Mouse (Mus musculus) stomach, embryonic 14.5 days (tissue): ENCODE measurements around the gene Lrig2. TPM values are rescaled to one million over a fixed set of nuclear protein-coding genes. Genes with fewer than 3 reads are reported as not detected.
"Not testable (repeated sequence)": the region's sequence is repeated elsewhere in the genome, so short reads cannot be mapped to it uniquely, and the experiment has no call there.

Source experiments
- ATAC-seq: fragments of 200-750 bp; cut with Nextera tagmentation; 2 replicates; pipeline ENCODE4 v1.8.0; 2017; ENCODE audit warnings: low read depth, moderate TSS enrichment; ENCODE audit not compliant: insufficient number of reproducible peaks, insufficient read depth, low FRiP score
- H3K27ac ChIP-seq: fragments of 300-500 bp; sonication (generic); 2 replicates; pipeline ENCODE4 v1.5.1; 2014; ENCODE audit warnings: mild to moderate bottlenecking, low read length, moderate library complexity, mixed read lengths
- H3K27me3 ChIP-seq: fragments of 300-500 bp; sonication (generic); 2 replicates; pipeline ENCODE4 v1.6.1; 2014; ENCODE audit warnings: low read length, control low read depth, mixed read lengths; ENCODE audit not compliant: control insufficient read depth, insufficient read depth
- H3K36me3 ChIP-seq: fragments of 300-500 bp; sonication (generic); 2 replicates; pipeline ENCODE4 v1.6.1; 2014; ENCODE audit warnings: mild to moderate bottlenecking, control low read depth, low read length, moderate library complexity, mixed read lengths; ENCODE audit not compliant: control insufficient read depth, insufficient read depth
- H3K4me1 ChIP-seq: fragments of 300-500 bp; sonication (generic); 2 replicates; pipeline ENCODE4 v1.6.1; 2014; ENCODE audit warnings: low read length, control low read depth, mixed read lengths; ENCODE audit not compliant: control insufficient read depth, insufficient read depth
- H3K4me2 ChIP-seq: fragments of 300-500 bp; sonication (generic); replicated peaks from 2 replicates; pipeline ENCODE4 v1.6.1; 2014; ENCODE audit warnings: low read depth, low read length, control low read depth
- H3K4me3 ChIP-seq: fragments of 300-500 bp; sonication (generic); 2 replicates; pipeline ENCODE4 v1.5.1; 2014; ENCODE audit warnings: low read depth, low read length, control low read depth
- H3K9ac ChIP-seq: fragments of 300-500 bp; sonication (generic); replicated peaks from 2 replicates; pipeline ENCODE4 v1.6.1; 2014; ENCODE audit warnings: low read depth, mild to moderate bottlenecking, control low read depth, low read length, moderate library complexity, mixed read lengths
- H3K9me3 ChIP-seq: fragments of 300-500 bp; sonication (generic); 2 replicates; pipeline ENCODE4 v1.6.1; 2016; ENCODE audit warnings: low read depth, low read length, control low read depth; ENCODE audit not compliant: control insufficient read depth
- WGBS: fragments of 180-500 bp; shearing (Covaris S2); extraction: QIAGEN DNeasy Blood & Tissue Kit; methylation state at CpG from one replicate; pipeline ENCODE4 v1.1.7; 2014; 5-methylcytosine and 5-hydroxymethylcytosine counted together
- polyA plus RNA-seq: library from polyadenylated mRNA; unstranded; fragments of >200 nt; fragmentation: Nextera tagmentation; extraction: Ambion mirVana; gene quantifications from 2 replicates; pipeline ENCODE4 v1.2.1, GENCODE M21; 2014

The Lrig2 gene
- polyA plus RNA-seq, 1 experiment from 2014 or later, result 25.7 TPM

- WGBS, result 2% methylated on average over 9 of the region's 9 CpGs
- Histone ChIP-seq H3K9ac (no peak overlapping the region), H3K36me3 (no peaks in the 10 kb centered on the region), H3K27me3 (no peaks in the 10 kb centered on the region), H3K4me1 (0 out of 2 replicates have a peak, but pooled peaks cover 6% of the 10 kb centered on the region), H3K9me3 (no peaks in the 10 kb centered on the region), H3K4me2 (peak overlapping the region; percentile 42), H3K27ac (no peak overlapping the region), H3K4me3 (peak overlapping the region; percentile 15; the same call in 1 of the 2 replicates)
- ATAC-seq, result no peak
These were observed 77.4 kb downstream of the Lrig2 start for GRCm38 (mm10) chr3:104434246-104434696.

DNA sequence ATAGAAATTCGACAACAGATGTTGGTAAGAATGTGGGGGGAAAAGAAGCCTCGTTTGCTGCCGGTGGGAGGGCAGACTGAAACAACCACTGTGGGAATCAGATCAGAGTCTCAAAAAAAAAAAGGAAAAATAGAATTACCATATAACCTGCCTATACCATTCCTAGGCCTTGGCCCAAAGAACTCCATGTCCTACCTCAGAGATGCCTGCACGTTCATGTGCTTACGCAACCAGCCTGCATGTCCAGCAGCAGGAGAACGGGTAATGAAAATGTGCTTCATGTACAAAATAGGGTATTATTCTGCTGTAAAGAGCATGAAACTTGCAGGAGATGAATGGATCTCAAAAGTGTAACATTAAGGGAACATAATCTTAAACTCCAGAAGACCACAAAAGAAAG is 79.1 kb downstream of the Lrig2 start:
- Histone ChIP-seq H3K9ac (no peak overlapping the region), H3K9me3 (no peaks in the 10 kb centered on the region), H3K4me2 (no peak overlapping the region), H3K27ac (no peak overlapping the region), H3K27me3 (no peaks in the 10 kb centered on the region), H3K36me3 (no peaks in the 10 kb centered on the region), H3K4me3 (no peak overlapping the region), H3K4me1 (0 out of 2 replicates have a peak, but pooled peaks cover 6% of the 10 kb centered on the region)
- WGBS, result 78% methylated on average over 6 of the region's 6 CpGs
- no peak for ATAC-seq

DNA sequence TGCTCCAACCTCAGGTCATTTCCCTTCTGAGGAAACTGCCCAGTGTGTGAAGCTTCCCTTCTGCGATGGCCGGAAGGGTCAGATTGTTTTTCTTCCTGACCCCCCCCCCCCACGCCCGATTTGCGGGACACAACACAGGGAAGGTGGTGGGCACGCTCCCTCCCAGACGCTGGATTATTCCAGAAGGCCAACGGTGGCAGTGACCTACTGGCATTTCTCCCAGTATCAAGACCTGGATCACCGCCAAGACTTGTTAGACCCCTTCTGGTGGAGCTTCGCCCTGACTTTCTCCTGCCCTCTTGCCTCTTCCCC is 79.9 kb downstream of the Lrig2 start:
- Histone ChIP-seq H3K27ac (no peak overlapping the region), H3K27me3 (no peaks in the 10 kb centered on the region), H3K4me1 (0 out of 2 replicates have a peak, but pooled peaks cover 6% of the 10 kb centered on the region), H3K9me3 (no peaks in the 10 kb centered on the region), H3K9ac (no peak overlapping the region), H3K4me3 (no peak overlapping the region), H3K36me3 (no peaks in the 10 kb centered on the region), H3K4me2 (no peak overlapping the region)
- WGBS, result 31% methylated on average over 10 of the region's 10 CpGs
- ATAC-seq, result no peak

- no peaks in the 10 kb centered on the region for H3K36me3 ChIP-seq
- H3K9me3 ChIP-seq, result no peaks in the 10 kb centered on the region
- no peaks in the 10 kb centered on the region for H3K27me3 ChIP-seq
- H3K4me3 ChIP-seq, result no peak overlapping the region
- 0 out of 2 replicates have a peak overlapping the region, but pooled peaks have one; percentile 21 for H3K27ac ChIP-seq
- ATAC-seq, result no peak
- H3K9ac ChIP-seq, result no peak overlapping the region
- H3K4me2 ChIP-seq, result no peak overlapping the region
- WGBS, result 17% methylated on average over 13 of the region's 14 CpGs
- H3K4me1 ChIP-seq, result 0 out of 2 replicates have a peak, but pooled peaks cover 6% of the 10 kb centered on the region
These were observed 80.4 kb downstream of the Lrig2 start for GRCm38 (mm10) chr3:104431156-104431847.

GRCm38 (mm10) chr3:104427354-104427753 is 84.4 kb downstream of the Lrig2 start:
- not testable (repeated sequence) for H3K36me3 ChIP-seq, H3K9ac ChIP-seq, H3K9me3 ChIP-seq, H3K27ac ChIP-seq, ATAC-seq, H3K4me2 ChIP-seq, H3K27me3 ChIP-seq, H3K4me1 ChIP-seq, H3K4me3 ChIP-seq
- WGBS, result 91% methylated on average over 2 of the region's 2 CpGs

DNA sequence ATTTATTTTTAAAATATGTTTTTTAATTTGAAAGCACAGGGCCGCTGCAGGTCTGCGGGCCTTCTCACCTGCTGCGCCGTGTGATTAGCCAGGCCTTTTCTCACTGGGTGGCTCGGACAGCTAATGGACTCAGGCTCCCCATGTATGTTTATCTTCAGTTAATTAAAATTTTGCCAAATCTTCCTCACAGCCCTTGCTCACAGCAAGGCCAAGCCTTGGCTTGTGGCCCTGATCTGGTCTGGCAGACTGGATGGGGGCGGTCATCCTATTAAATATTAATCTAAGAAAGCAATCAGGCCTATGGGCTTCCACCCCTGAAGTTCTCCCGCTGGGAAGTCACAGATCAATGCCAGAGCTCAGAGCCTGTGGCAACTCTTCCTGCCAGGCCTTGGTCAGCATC is 87.4 kb downstream of the Lrig2 start:
- Histone ChIP-seq H3K4me1 (no peaks in the 10 kb centered on the region), H3K9ac (no peak overlapping the region), H3K9me3 (no peaks in the 10 kb centered on the region), H3K36me3 (no peaks in the 10 kb centered on the region), H3K27me3 (no peaks in the 10 kb centered on the region), H3K4me3 (no peak overlapping the region), H3K4me2 (no peak overlapping the region), H3K27ac (no peak overlapping the region)
- ATAC-seq, result no peak
- WGBS, result 65% methylated on average over 7 of the region's 7 CpGs

DNA sequence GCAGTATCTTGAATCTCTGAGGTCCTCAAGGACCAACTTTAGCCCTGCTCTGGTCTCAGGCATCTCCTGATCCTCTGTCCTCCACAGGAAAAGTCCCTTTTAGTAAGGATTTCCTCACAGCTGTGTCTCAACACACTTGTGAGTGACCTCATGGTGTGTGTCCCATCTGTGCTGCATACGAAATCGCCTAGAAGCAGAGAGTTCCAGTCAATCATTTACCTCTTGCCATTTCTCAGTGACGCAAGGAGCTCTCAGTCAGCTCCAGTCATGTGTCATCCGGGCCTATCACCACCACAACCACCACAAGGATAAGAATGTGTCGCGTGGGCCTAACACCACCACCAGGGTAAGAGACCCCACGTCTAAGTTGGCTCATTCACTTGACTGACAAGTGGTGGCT is 90.8 kb downstream of the Lrig2 start:
- no peak for ATAC-seq
- 79% methylated on average over 7 of the region's 7 CpGs for WGBS
- H3K27ac ChIP-seq, result no peak overlapping the region
- H3K9ac ChIP-seq, result no peak overlapping the region
- H3K4me3 ChIP-seq, result no peak overlapping the region
- no peaks in the 10 kb centered on the region for H3K9me3 ChIP-seq
- no peak overlapping the region for H3K4me2 ChIP-seq
- no peaks in the 10 kb centered on the region for H3K4me1 ChIP-seq
- no peaks in the 10 kb centered on the region for H3K36me3 ChIP-seq
- no peaks in the 10 kb centered on the region for H3K27me3 ChIP-seq

DNA sequence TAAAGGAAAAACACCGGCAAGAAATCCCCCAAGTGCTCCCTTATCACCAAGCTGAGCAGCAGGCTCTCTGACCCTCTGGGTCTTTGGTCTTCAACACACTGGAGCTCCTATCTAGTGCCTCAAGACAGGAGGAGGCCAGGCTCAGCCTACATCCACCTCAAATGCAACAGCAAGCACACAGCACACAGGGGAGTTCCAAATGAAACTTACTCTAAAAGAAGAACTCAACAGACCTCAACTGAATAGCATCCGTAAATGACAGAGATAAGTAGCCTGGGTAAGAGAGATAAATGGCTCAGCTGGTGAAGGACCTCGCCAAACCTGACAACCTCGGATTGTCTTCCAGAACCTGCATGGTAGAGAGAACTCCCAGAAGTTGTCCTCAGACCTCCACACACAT is 91.7 kb downstream of the Lrig2 start:
- H3K27me3 ChIP-seq, result no peaks in the 10 kb centered on the region
- no peak overlapping the region for H3K9ac ChIP-seq
- H3K36me3 ChIP-seq, result no peaks in the 10 kb centered on the region
- H3K4me3 ChIP-seq, result no peak overlapping the region
- 45% methylated on average over 4 of the region's 4 CpGs for WGBS
- H3K4me1 ChIP-seq, result no peaks in the 10 kb centered on the region
- no peaks in the 10 kb centered on the region for H3K9me3 ChIP-seq
- ATAC-seq, result no peak
- H3K4me2 ChIP-seq, result no peak overlapping the region
- H3K27ac ChIP-seq, result no peak overlapping the region

GRCm38 (mm10) chr3:104416806-104417205 is 94.9 kb downstream of the Lrig2 start:
- H3K9ac ChIP-seq, result no peak overlapping the region
- H3K36me3 ChIP-seq, result no peaks in the 10 kb centered on the region
- no peak for ATAC-seq
- no peaks in the 10 kb centered on the region for H3K27me3 ChIP-seq
- 60% methylated on average over 5 of the region's 5 CpGs for WGBS
- no peak overlapping the region for H3K4me2 ChIP-seq
- H3K4me1 ChIP-seq, result no peaks in the 10 kb centered on the region
- no peak overlapping the region for H3K4me3 ChIP-seq
- H3K9me3 ChIP-seq, result no peaks in the 10 kb centered on the region
- no peak overlapping the region for H3K27ac ChIP-seq
